Mouse (Mus musculus) common myeloid progenitor, adult 5-6 weeks (primary cell): ENCODE measurements around the gene Lsm7. TPM values are rescaled to one million over a fixed set of nuclear protein-coding genes. Genes with fewer than 3 reads are reported as not detected.
"Not testable (repeated sequence)": the region's sequence is repeated elsewhere in the genome, so short reads cannot be mapped to it uniquely, and the experiment has no call there.

Experiments
- ATAC-seq: replicated peaks from 2 replicates; pipeline ENCODE4 v1.8.0; 2016; ENCODE audit warnings: low read depth, mild to moderate bottlenecking, moderate TSS enrichment, inconsistent platforms; ENCODE audit not compliant: poor library complexity, severe bottlenecking
- total RNA-seq: library from RNA; stranded (forward); fragments of 200-1000, 187-1606 nt; gene quantifications from 2 replicates; pipeline ENCODE4 v1.2.3, GENCODE M21; 2017

The Lsm7 gene
- total RNA-seq, 1 experiment from 2014 or later: 398 TPM

GRCm38 (mm10) chr10:80839848-80840247, 15.2 kb downstream of the Lsm7 start:
- ATAC-seq: no peak

GRCm38 (mm10) chr10:80838346-80838912, 16.6 kb downstream of the Lsm7 start:
- ATAC-seq: no peak

GRCm38 (mm10) chr10:80837827-80838226, 17.2 kb downstream of the Lsm7 start:
- no peak for ATAC-seq

GRCm38 (mm10) chr10:80836949-80837379, 18.0 kb downstream of the Lsm7 start:
- no peak for ATAC-seq

GRCm38 (mm10) chr10:80835617-80836016, 19.4 kb downstream of the Lsm7 start:
- no peak for ATAC-seq

- ATAC-seq: no peak
Measured at GRCm38 (mm10) chr10:80832818-80833217, 22.2 kb downstream of the Lsm7 start.

GRCm38 (mm10) chr10:80831136-80831535, 23.9 kb downstream of the Lsm7 start:
- peak; percentile 36 for ATAC-seq

- no peak for ATAC-seq
Measured at GRCm38 (mm10) chr10:80829359-80830278, 25.4 kb downstream of the Lsm7 start.

GRCm38 (mm10) chr10:80828587-80828986, 26.4 kb downstream of the Lsm7 start:
- ATAC-seq: not testable (repeated sequence)

- ATAC-seq: no peak
Measured at GRCm38 (mm10) chr10:80827870-80828420, 27.1 kb downstream of the Lsm7 start.

GRCm38 (mm10) chr10:80827063-80827869, 27.7 kb downstream of the Lsm7 start:
- no peak for ATAC-seq

GRCm38 (mm10) chr10:80826151-80827062, 28.6 kb downstream of the Lsm7 start, which contains the start of gene Oaz1:
TSS of gene Oaz1 (plus strand) at chr10:80826656.
- ATAC-seq: peak; percentile 83

- no peak for ATAC-seq
Measured at GRCm38 (mm10) chr10:80824827-80825226, 30.2 kb downstream of the Lsm7 start.

- ATAC-seq: no peak
Measured at GRCm38 (mm10) chr10:80823847-80824643, 31.0 kb downstream of the Lsm7 start.

GRCm38 (mm10) chr10:80823316-80823715, 31.7 kb downstream of the Lsm7 start:
- ATAC-seq: no peak

GRCm38 (mm10) chr10:80822528-80822927, 32.5 kb downstream of the Lsm7 start:
- ATAC-seq: no peak

GRCm38 (mm10) chr10:80821991-80822390, 33.0 kb downstream of the Lsm7 start:
- ATAC-seq: no peak

- ATAC-seq: no peak
Measured at GRCm38 (mm10) chr10:80819406-80819805, 35.6 kb downstream of the Lsm7 start.
